Mouse (Mus musculus) lung, adult 2 months (tissue): ENCODE measurements at regions not wholly inside any gene's neighbourhood (a gene's known extent, or its start where the extent isn't known, plus 50 kb on each side); places are given as distances from the start of the nearest gene placed in this dataset.

Source experiments
- CTCF ChIP-seq: fragments of 200-500 bp; IDR thresholded peaks from 2 replicates; pipeline ENCODE4 v1.5.1; 2011; ENCODE audit warnings: mild to moderate bottlenecking, low read length, control low read depth; ENCODE audit not compliant: insufficient read depth
- POLR2A ChIP-seq: fragments of 200-500 bp; IDR thresholded peaks from 2 replicates; pipeline ENCODE4 v1.6.1; 2011; ENCODE audit warnings: low read depth, mild to moderate bottlenecking, control low read depth, low read length, borderline replicate concordance; ENCODE audit errors: extremely low read depth

DNA sequence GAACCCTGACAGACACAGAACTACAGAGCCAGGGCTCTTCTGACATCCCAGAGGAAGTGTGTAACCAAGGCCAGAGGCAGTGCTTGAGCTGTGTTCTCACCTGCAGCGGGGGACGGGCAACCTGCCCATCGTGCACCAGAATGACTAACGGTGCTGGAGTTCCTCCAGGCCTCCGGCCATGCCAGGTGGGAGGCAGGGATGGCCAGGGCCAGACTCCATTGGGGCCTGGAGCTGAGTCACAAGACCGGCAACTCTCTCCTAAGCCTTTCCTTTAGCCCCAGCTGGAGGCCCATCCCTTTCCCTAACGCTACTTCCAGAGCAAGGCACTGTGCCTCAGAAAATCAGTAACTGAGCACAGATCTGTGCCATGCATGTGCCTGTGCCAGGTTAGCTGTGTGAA, 129.8 kb downstream of the Inhbb start:
- TF ChIP-seq CTCF (no peak), POLR2A (no peak)
